Mouse (Mus musculus) liver, embryonic 14.5 days (tissue): ENCODE measurements around the gene Cdh22. TPM values are rescaled to one million over a fixed set of nuclear protein-coding genes. Genes with fewer than 3 reads are reported as not detected.

ENCODE experiments used
- ATAC-seq: fragments of 200-750 bp; cut with Nextera tagmentation; 2 replicates; pipeline ENCODE4 v1.8.0; 2017; ENCODE audit warnings: moderate number of reproducible peaks, mild to moderate bottlenecking, moderate library complexity; ENCODE audit not compliant: insufficient read depth
- DNase-seq, 3 experiments: peaks; one replicate each; pipeline ENCODE4 v3.0.0-alpha.2; 2012 to 2013; ENCODE audit warnings: low read depth in 3 of 3, low spot score in 3 of 3
- H3K27ac ChIP-seq: fragments of 300-500 bp; sonication (generic); 2 replicates; pipeline ENCODE4 v1.5.1; 2014; ENCODE audit warnings: moderate library complexity, mild to moderate bottlenecking, control low read depth, inconsistent platforms
- H3K27me3 ChIP-seq: fragments of 300-500 bp; sonication (generic); 2 replicates; pipeline ENCODE4 v1.6.1; 2014; ENCODE audit warnings: mild to moderate bottlenecking, low read length, moderate library complexity; ENCODE audit not compliant: control insufficient read depth, insufficient read depth
- H3K36me3 ChIP-seq: fragments of 300-500 bp; sonication (generic); replicated peaks from 2 replicates; pipeline ENCODE4 v1.6.1; 2014; ENCODE audit warnings: low read depth; ENCODE audit not compliant: control insufficient read depth, insufficient read depth
- H3K4me1 ChIP-seq, 2 experiments: fragments of 200-500 bp in 1 of 2; fragments of 300-500 bp in 1 of 2; sonication (generic) in 1 of 2; replicated peaks; 2 replicates each; pipeline ENCODE4 v1.6.1; 2012 to 2014; ENCODE audit warnings: antibody characterized with exemption in 1 of 2, inconsistent platforms in 1 of 2, low read length in 1 of 2; ENCODE audit not compliant: control insufficient read depth in 2 of 2, insufficient read depth in 2 of 2
- H3K4me2 ChIP-seq: fragments of 300-500 bp; sonication (generic); 2 replicates; pipeline ENCODE4 v1.6.1; 2014; ENCODE audit warnings: low read depth, mild to moderate bottlenecking, control low read depth, moderate library complexity
- H3K4me3 ChIP-seq, 2 experiments: fragments of 200-500 bp in 1 of 2; fragments of 300-500 bp in 1 of 2; sonication (generic) in 1 of 2; 2 replicates each; pipeline ENCODE4 v1.5.1; 2012 to 2014; ENCODE audit warnings: low read depth in 2 of 2, low read length in 2 of 2, mild to moderate bottlenecking in 2 of 2, control low read depth in 1 of 2, inconsistent platforms in 1 of 2, moderate library complexity in 1 of 2; ENCODE audit not compliant: insufficient read depth in 1 of 2
- H3K9ac ChIP-seq: fragments of 300-500 bp; sonication (generic); replicated peaks from 2 replicates; pipeline ENCODE4 v1.6.1; 2014; ENCODE audit warnings: mild to moderate bottlenecking, control low read depth, moderate library complexity
- H3K9me3 ChIP-seq: fragments of 300-500 bp; sonication (generic); 2 replicates; pipeline ENCODE4 v1.6.1; 2016; ENCODE audit warnings: low read length, mixed read lengths; ENCODE audit not compliant: control insufficient read depth
- CTCF ChIP-seq: IDR thresholded peaks from 2 replicates; pipeline ENCODE4 v1.5.1; 2016; ENCODE audit warnings: antibody characterized with exemption, low read depth, control low read depth
- EP300 ChIP-seq: IDR thresholded peaks from 2 replicates; pipeline ENCODE4 v1.6.1; 2016; ENCODE audit warnings: antibody characterized with exemption, low read depth
- WGBS: fragments of 180-500 bp; shearing (Covaris S2); extraction: QIAGEN DNeasy Blood & Tissue Kit; methylation state at CpG from one replicate; pipeline ENCODE4 v1.1.7; 2014; ENCODE audit not compliant: insufficient replicate concordance; 5-methylcytosine and 5-hydroxymethylcytosine counted together
- polyA plus RNA-seq, 2 experiments: library from polyadenylated mRNA; depleted of rRNA in 1 of 2; stranded (reverse) in 1 of 2; unstranded in 1 of 2; fragments of >200 nt; fragmentation: Nextera tagmentation in 1 of 2; extraction: Ambion mirVana in 1 of 2; gene quantifications; 2 replicates each; pipeline versions ENCODE4 v1.2.1 to v1.2.3; 2012 to 2014

The Cdh22 gene
- polyA plus RNA-seq, 2 experiments = 0.02 TPM; not detected in 1

DNA sequence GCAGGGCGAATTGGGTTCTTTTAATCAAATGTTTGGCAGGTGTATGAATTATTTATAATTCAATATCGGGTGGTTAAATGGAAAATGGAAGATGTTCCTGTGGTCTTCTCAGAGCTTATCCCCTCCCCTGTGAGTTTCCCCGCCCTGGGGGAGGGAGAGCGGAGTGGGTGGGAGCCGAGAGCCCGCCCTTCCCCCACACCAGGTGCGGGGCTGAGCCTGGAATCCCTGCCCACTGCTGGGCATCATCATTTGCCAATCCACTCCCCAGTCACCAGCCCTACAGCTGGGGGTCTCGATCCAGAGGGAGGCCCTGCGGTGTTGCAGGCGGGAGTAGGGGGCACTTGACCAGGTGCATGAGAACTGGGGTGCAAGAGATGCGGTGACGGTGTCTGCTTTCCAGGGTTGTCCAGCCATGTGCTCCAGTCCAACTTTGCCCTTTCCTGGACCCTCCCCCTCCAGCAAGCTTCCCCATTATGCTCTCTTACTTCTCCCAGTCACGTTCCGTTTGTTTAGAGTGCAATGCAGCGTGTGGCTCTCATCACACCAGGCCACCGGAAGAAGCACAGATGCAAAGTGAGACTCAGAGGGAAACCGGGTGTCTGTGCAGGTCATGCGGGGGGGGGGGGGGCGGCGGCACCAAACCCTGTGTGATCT, 23.1 kb downstream of the Cdh22 start:
- no peak for ATAC-seq
- 3% methylated on average over 20 of the region's 20 CpGs for whole genome bisulfite sequencing
- H3K4me2 ChIP-seq = no peak overlapping the region
- no peak for TF ChIP-seq CTCF
- no peak for TF ChIP-seq EP300
- H3K9ac ChIP-seq = no peak overlapping the region
- no peaks in the 10 kb centered on the region for H3K36me3 ChIP-seq
- H3K9me3 ChIP-seq = no peaks in the 10 kb centered on the region
- no peaks in the 10 kb centered on the region for H3K4me1 ChIP-seq
- H3K27ac ChIP-seq = no peak overlapping the region
- DNase-seq = no peak
- peaks cover 42% of the 10 kb centered on the region for H3K27me3 ChIP-seq
- no peak overlapping the region for H3K4me3 ChIP-seq

DNA sequence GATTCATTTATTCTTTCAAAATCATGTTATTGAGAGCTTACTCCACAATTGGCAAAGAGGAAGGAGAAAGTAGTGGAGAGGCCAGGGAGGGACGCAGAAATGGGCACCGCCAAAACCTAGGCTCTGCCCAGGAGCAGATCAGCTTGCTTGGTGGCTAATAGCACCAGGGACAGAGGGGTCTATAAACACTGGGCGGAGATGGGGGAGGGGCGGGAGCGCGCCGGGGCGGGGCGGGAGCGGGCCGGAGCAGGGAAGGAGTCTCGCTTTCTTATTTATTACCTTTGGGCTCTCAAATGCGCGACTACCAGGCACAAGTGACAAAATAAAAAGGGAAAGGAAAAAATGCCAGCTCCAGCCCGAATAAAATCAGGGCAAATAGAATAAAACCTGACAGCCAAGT, 23.7 kb downstream of the Cdh22 start:
- TF ChIP-seq EP300 (no peak), CTCF (no peak)
- Histone ChIP-seq H3K4me1 (no peaks in the 10 kb centered on the region), H3K4me2 (no peak overlapping the region), H3K27ac (no peak overlapping the region), H3K36me3 (no peaks in the 10 kb centered on the region), H3K4me3 (no peak overlapping the region), H3K9ac (no peak overlapping the region), H3K27me3 (peaks cover 42% of the 10 kb centered on the region), H3K9me3 (no peaks in the 10 kb centered on the region)
- 1% methylated on average over 15 of the region's 15 CpGs for WGBS
- ATAC-seq (no peak), DNase-seq (no peak)

DNA sequence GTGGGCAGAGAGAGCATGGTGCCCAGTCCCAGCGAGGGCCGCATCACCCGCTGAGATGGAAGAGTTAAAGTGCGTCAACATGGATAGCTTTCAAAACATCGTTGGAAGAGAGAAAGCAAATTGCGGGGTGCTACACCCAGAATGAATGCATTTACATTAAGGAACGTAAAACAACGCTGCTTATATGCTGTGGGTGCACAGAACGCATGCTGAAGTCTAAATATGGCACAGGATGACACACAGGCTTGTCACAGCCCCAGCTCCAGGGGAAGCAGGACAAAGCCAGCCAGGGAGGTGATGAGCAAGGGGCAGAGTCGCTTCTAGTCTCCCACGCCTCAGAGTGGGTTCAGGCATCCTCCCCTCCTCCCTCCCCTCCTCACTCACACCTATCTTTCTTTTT, 27.0 kb downstream of the Cdh22 start:
- Histone ChIP-seq H3K9ac (no peak overlapping the region), H3K27ac (no peak overlapping the region), H3K4me2 (no peak overlapping the region), H3K4me1 (no peaks in the 10 kb centered on the region), H3K4me3 (no peak overlapping the region), H3K27me3 (peaks cover 27% of the 10 kb centered on the region), H3K9me3 (no peaks in the 10 kb centered on the region), H3K36me3 (no peaks in the 10 kb centered on the region)
- ATAC-seq = no peak
- no peak for DNase-seq
- TF ChIP-seq CTCF (no peak), EP300 (no peak)
- WGBS = 54% methylated on average over 11 of the region's 11 CpGs

DNA sequence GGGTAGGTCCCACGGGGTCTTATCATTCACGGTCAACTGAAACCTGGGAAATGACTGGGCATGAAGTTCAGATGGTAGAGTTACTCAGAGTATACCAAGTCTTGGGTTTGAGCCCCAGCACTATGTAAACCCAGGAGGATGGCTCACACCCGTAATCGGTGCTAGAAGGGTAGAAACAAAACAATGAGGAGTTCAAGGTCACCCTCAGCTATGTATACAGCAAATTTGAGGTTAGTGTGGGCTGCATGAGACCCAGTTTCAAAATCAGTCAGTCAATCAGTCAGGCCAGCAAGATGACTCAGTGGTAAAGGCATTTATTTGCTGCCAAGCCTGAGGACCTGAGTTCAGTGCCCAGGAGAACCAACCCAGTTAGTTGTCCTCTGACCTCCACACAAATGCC, 27.6 kb downstream of the Cdh22 start:
- TF ChIP-seq CTCF = no peak
- TF ChIP-seq EP300 = no peak
- Histone ChIP-seq H3K4me1 (no peaks in the 10 kb centered on the region), H3K9me3 (no peaks in the 10 kb centered on the region), H3K36me3 (no peaks in the 10 kb centered on the region), H3K27me3 (peaks cover 22% of the 10 kb centered on the region), H3K4me2 (no peak overlapping the region), H3K4me3 (no peak overlapping the region), H3K9ac (no peak overlapping the region), H3K27ac (no peak overlapping the region)
- DNase-seq (no peak), ATAC-seq (no peak)
- WGBS = 50% methylated on average over 4 of the region's 4 CpGs

- ATAC-seq = no peak
Observed at GRCm38 (mm10) chr2:165205486-165205885, 29.2 kb downstream of the Cdh22 start.

More at GRCm38 (mm10) chr2:165205486-165205885, 29.2 kb downstream of the Cdh22 start:
- no peaks in the 10 kb centered on the region for H3K36me3 ChIP-seq
- no peaks in the 10 kb centered on the region for H3K9me3 ChIP-seq
- no peak overlapping the region for H3K4me3 ChIP-seq
- TF ChIP-seq EP300 (no peak), CTCF (no peak)
- H3K4me2 ChIP-seq = no peak overlapping the region
- 45% methylated on average over 6 of the region's 6 CpGs for WGBS
- peaks cover 8% of the 10 kb centered on the region for H3K27me3 ChIP-seq
- no peak overlapping the region for H3K27ac ChIP-seq
- H3K4me1 ChIP-seq = no peaks in the 10 kb centered on the region
- DNase-seq = no peak
- no peak overlapping the region for H3K9ac ChIP-seq
